Mouse (Mus musculus) heart, embryonic 14.5 days (tissue): ENCODE data around the gene Gdf3. TPM values are rescaled to one million over a fixed set of nuclear protein-coding genes. Genes with fewer than 3 reads are reported as not detected.

Source experiments
- ATAC-seq: fragments of 200-750 bp; cut with Nextera tagmentation; 2 replicates; pipeline ENCODE4 v1.8.0; 2017; ENCODE audit warnings: low read depth, moderate TSS enrichment; ENCODE audit not compliant: insufficient number of reproducible peaks, insufficient read depth, low FRiP score
- H3K27ac ChIP-seq, 2 experiments: fragments of 200-500 bp in 1 of 2; fragments of 300-500 bp in 1 of 2; sonication (generic) in 1 of 2; replicated peaks in 1 of 2; 2 replicates each; pipeline ENCODE4 v1.5.1; 2012 to 2014; ENCODE audit warnings: low read depth in 2 of 2, low read length in 2 of 2, control low read depth in 1 of 2, mild to moderate bottlenecking in 1 of 2, mixed read lengths in 1 of 2; ENCODE audit not compliant: control insufficient read depth in 1 of 2, insufficient read depth in 1 of 2
- H3K27me3 ChIP-seq: fragments of 300-500 bp; sonication (generic); 2 replicates; pipeline ENCODE4 v1.6.1; 2014; ENCODE audit warnings: mild to moderate bottlenecking, low read length, control low read depth; ENCODE audit not compliant: control insufficient read depth, insufficient read depth
- H3K36me3 ChIP-seq: fragments of 300-500 bp; sonication (generic); 2 replicates; pipeline ENCODE4 v1.6.1; 2014; ENCODE audit warnings: mild to moderate bottlenecking, control low read depth, low read length, mixed read lengths; ENCODE audit not compliant: control insufficient read depth, insufficient read depth
- H3K4me1 ChIP-seq, 2 experiments: fragments of 200-500 bp in 1 of 2; fragments of 300-500 bp in 1 of 2; sonication (generic) in 1 of 2; 2 replicates each; pipeline ENCODE4 v1.6.1; 2012 to 2014; ENCODE audit warnings: low read length in 2 of 2, control low read depth in 1 of 2, mixed read lengths in 1 of 2; ENCODE audit not compliant: control insufficient read depth in 2 of 2, insufficient read depth in 2 of 2
- H3K4me2 ChIP-seq: fragments of 300-500 bp; sonication (generic); 2 replicates; pipeline ENCODE4 v1.6.1; 2014; ENCODE audit warnings: mild to moderate bottlenecking, low read length
- H3K4me3 ChIP-seq, 2 experiments: fragments of 200-500 bp in 1 of 2; fragments of 300-500 bp in 1 of 2; sonication (generic) in 1 of 2; 2 replicates each; pipeline ENCODE4 v1.5.1; 2012 to 2014; ENCODE audit warnings: low read length in 2 of 2, mild to moderate bottlenecking in 2 of 2, control low read depth in 1 of 2, low read depth in 1 of 2, moderate library complexity in 1 of 2; ENCODE audit not compliant: control insufficient read depth in 1 of 2, insufficient read depth in 1 of 2
- H3K9ac ChIP-seq: fragments of 300-500 bp; sonication (generic); 2 replicates; pipeline ENCODE4 v1.6.1; 2014; ENCODE audit warnings: mild to moderate bottlenecking, low read length
- H3K9me3 ChIP-seq: fragments of 300-500 bp; sonication (generic); 2 replicates; pipeline ENCODE4 v1.6.1; 2016; ENCODE audit warnings: low read length, control low read depth; ENCODE audit not compliant: control insufficient read depth
- WGBS: fragments of 180-500 bp; shearing (Covaris S2); extraction: QIAGEN DNeasy Blood & Tissue Kit; methylation state at CpG from one replicate; pipeline ENCODE4 v1.1.7; 2014; 5-methylcytosine and 5-hydroxymethylcytosine counted together
- polyA plus RNA-seq: library from polyadenylated mRNA; unstranded; fragments of >200 nt; fragmentation: Nextera tagmentation; extraction: Ambion mirVana; gene quantifications from 2 replicates; pipeline ENCODE4 v1.2.1, GENCODE M21; 2014

Gene Gdf3
- polyA plus RNA-seq, 1 experiment from 2014 or later, result 0.18 TPM

- no peak for ATAC-seq
- WGBS, result 84% methylated on average over 6 of the region's 6 CpGs
Observed at GRCm38 (mm10) chr6:122598436-122598835, 11.5 kb downstream of the Gdf3 start.

DNA sequence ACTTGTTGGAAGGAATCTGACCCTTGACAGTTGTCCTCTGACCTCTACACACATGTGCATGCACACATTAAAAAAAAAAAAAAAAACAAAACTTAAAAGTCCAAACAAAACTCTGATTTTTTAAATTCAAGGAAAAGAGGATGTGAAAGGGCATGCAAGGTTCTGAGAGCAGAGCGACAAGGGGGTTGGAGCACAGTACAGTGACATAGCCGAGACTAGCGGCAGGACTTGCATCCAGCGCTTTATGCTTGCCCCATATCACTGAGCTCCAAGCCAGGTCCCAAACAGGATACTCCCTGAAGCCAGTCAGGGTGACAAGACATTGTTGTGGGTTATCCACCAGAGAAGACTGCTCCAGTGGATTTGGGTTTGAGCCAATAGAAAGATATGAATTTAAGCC lies 11.9 kb downstream of the Gdf3 start:
- no peaks in the 10 kb centered on the region for H3K9me3 ChIP-seq
- no peak for ATAC-seq
- no peak overlapping the region for H3K9ac ChIP-seq
- H3K27ac ChIP-seq, result no peak overlapping the region
- no peak overlapping the region for H3K4me2 ChIP-seq
- H3K4me1 ChIP-seq, result no peaks in the 10 kb centered on the region
- H3K4me3 ChIP-seq, result no peak overlapping the region
- no peaks in the 10 kb centered on the region for H3K27me3 ChIP-seq
- H3K36me3 ChIP-seq, result no peaks in the 10 kb centered on the region
- WGBS, result 89% methylated on average over 4 of the region's 4 CpGs

More at GRCm38 (mm10) chr6:122598436-122598835, 11.5 kb downstream of the Gdf3 start:
- Histone ChIP-seq H3K27me3 (no peaks in the 10 kb centered on the region), H3K9me3 (no peaks in the 10 kb centered on the region), H3K36me3 (no peaks in the 10 kb centered on the region), H3K4me2 (no peak overlapping the region), H3K4me3 (no peak overlapping the region), H3K9ac (no peak overlapping the region), H3K27ac (no peak overlapping the region), H3K4me1 (no peaks in the 10 kb centered on the region)

DNA sequence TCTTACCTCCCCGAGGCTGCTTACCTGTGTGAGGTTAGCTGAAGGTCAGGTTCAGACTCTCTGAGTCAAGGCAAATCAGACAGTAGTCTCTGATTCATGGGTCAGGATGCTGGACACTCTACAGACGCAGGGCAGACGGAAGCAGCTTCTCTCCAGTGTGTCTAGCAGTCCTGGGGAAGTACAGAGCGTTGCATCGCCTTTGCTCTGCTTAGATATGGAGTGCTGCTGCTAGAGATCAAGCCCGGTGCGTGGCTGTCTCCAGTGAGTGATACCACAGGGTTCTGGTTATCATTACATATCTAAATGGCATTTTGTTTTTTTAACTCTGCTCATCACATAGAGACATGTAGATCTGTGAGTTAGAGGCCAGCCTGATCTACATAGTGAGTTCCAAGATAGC lies 13.3 kb downstream of the Gdf3 start:
- Histone ChIP-seq H3K4me2 (no peak overlapping the region), H3K27me3 (no peaks in the 10 kb centered on the region), H3K36me3 (no peaks in the 10 kb centered on the region), H3K9ac (no peak overlapping the region), H3K4me3 (no peak overlapping the region), H3K27ac (no peak overlapping the region), H3K9me3 (no peaks in the 10 kb centered on the region), H3K4me1 (no peaks in the 10 kb centered on the region)
- ATAC-seq, result no peak
- 53% methylated on average over 7 of the region's 7 CpGs for WGBS

- no peak for ATAC-seq
- WGBS, result 17% methylated on average over 7 of the region's 7 CpGs
- Histone ChIP-seq H3K4me2 (peak overlapping the region; percentile 38; the same call in 1 of the 2 replicates), H3K27me3 (no peaks in the 10 kb centered on the region), H3K9me3 (no peaks in the 10 kb centered on the region), H3K4me1 (no peaks in the 10 kb centered on the region), H3K9ac (no peak overlapping the region), H3K27ac (no peak overlapping the region), H3K36me3 (no peaks in the 10 kb centered on the region), H3K4me3 (no peak overlapping the region)
Observed at GRCm38 (mm10) chr6:122595637-122596036, 14.2 kb downstream of the Gdf3 start.

DNA sequence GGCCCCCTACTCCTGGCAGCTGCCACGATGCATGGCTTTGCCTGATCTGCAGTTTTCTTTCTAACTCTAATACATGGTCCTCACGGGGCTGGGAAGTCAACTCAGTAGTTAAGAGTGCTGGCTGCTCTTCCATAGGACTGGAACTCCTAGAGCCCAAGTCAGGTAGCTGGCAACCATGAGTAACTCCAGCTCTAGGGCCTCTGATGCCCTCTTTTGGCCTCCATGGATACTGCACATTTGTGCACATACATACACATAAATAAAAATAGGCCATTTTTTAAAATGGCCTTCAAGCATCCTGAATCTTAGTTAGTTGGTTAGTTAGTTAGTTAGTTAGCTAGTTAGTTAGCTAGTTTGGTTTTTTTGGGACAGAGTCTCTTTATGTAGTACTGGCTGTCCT lies 17.0 kb downstream of the Gdf3 start:
- H3K27me3 ChIP-seq, result no peaks in the 10 kb centered on the region
- no peak for ATAC-seq
- WGBS, result 87% methylated on average over 2 of the region's 2 CpGs
- H3K4me1 ChIP-seq, result no peaks in the 10 kb centered on the region
- no peak overlapping the region for H3K27ac ChIP-seq
- H3K9me3 ChIP-seq, result no peaks in the 10 kb centered on the region
- no peak overlapping the region for H3K4me3 ChIP-seq
- no peak overlapping the region for H3K9ac ChIP-seq
- H3K36me3 ChIP-seq, result no peaks in the 10 kb centered on the region
- no peak overlapping the region for H3K4me2 ChIP-seq

- H3K9ac ChIP-seq, result no peak overlapping the region
- H3K4me1 ChIP-seq, result no peaks in the 10 kb centered on the region
- H3K27ac ChIP-seq, result no peak overlapping the region
- 78% methylated on average over 13 of the region's 13 CpGs for WGBS
- no peak overlapping the region for H3K4me3 ChIP-seq
- ATAC-seq, result no peak
- H3K36me3 ChIP-seq, result no peaks in the 10 kb centered on the region
- no peaks in the 10 kb centered on the region for H3K27me3 ChIP-seq
- H3K9me3 ChIP-seq, result no peaks in the 10 kb centered on the region
- no peak overlapping the region for H3K4me2 ChIP-seq
Observed at GRCm38 (mm10) chr6:122591027-122591758, 18.7 kb downstream of the Gdf3 start.

DNA sequence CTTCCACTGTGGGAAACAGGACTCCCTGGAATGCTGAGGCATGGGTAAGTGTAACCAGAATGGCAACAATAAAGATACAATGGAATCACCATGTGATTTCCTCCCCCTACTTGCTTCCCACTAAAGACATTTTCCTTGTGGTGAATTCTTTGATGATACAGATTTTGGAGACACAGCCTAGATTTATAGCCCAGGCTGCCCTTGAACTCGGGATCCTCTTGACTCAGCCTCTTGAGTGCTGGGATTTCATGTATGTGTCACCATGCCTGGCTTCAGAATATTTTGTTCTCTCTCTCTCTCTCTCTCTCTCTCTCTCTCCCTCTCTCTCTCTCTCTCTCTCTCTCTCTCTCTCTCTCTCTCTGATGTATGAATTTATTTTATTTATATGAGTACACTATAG lies 30.8 kb downstream of the Gdf3 start:
- no peak for ATAC-seq
- H3K27me3 ChIP-seq, result no peaks in the 10 kb centered on the region
- no peaks in the 10 kb centered on the region for H3K9me3 ChIP-seq
- 71% methylated on average over 1 of the region's 1 CpGs for WGBS
- H3K4me1 ChIP-seq, result no peaks in the 10 kb centered on the region
- H3K4me3 ChIP-seq, result no peak overlapping the region
- H3K27ac ChIP-seq, result no peak overlapping the region
- no peaks in the 10 kb centered on the region for H3K36me3 ChIP-seq
- no peak overlapping the region for H3K4me2 ChIP-seq
- H3K9ac ChIP-seq, result no peak overlapping the region

GRCm38 (mm10) chr6:122577030-122577429 lies 32.9 kb downstream of the Gdf3 start:
- H3K4me2 ChIP-seq, result no peak overlapping the region
- ATAC-seq, result no peak
- no peak overlapping the region for H3K4me3 ChIP-seq
- 87% methylated on average over 3 of the region's 3 CpGs for WGBS
- H3K36me3 ChIP-seq, result no peaks in the 10 kb centered on the region
- H3K9me3 ChIP-seq, result no peaks in the 10 kb centered on the region
- no peaks in the 10 kb centered on the region for H3K27me3 ChIP-seq
- peaks cover 0 to 1% of the 10 kb centered on the region in 2 experiments; a peak in 1 of 4 replicates for H3K4me1 ChIP-seq
- no peak overlapping the region for H3K27ac ChIP-seq
- no peak overlapping the region for H3K9ac ChIP-seq
